Mouse (Mus musculus) midbrain, embryonic 11.5 days (tissue): ENCODE data around the gene Aym1. TPM values are rescaled to one million over a fixed set of nuclear protein-coding genes. Genes with fewer than 3 reads are reported as not detected.

Experiments used
- ATAC-seq: fragments of 200-750 bp; cut with Nextera tagmentation; 2 replicates; pipeline ENCODE4 v1.8.0; 2017; ENCODE audit warnings: moderate TSS enrichment, moderate library complexity; ENCODE audit not compliant: low FRiP score
- DNase-seq: peaks from one replicate; pipeline ENCODE4 v3.0.0; 2015; ENCODE audit warnings: low spot score; ENCODE audit errors: missing footprints
- H3K27ac ChIP-seq: fragments of 300-500 bp; sonication (generic); 2 replicates; pipeline ENCODE4 v1.5.1; 2014; ENCODE audit warnings: low read depth, low read length
- H3K27me3 ChIP-seq: fragments of 300-500 bp; sonication (generic); 2 replicates; pipeline ENCODE4 v1.6.1; 2014; ENCODE audit warnings: mild to moderate bottlenecking, low read length, moderate library complexity, mixed read lengths; ENCODE audit not compliant: control insufficient read depth, insufficient read depth
- H3K36me3 ChIP-seq: fragments of 300-500 bp; sonication (generic); 2 replicates; pipeline ENCODE4 v1.6.1; 2014; ENCODE audit warnings: mild to moderate bottlenecking, low read length, moderate library complexity, mixed read lengths; ENCODE audit not compliant: control insufficient read depth, insufficient read depth
- H3K4me1 ChIP-seq: fragments of 300-500 bp; sonication (generic); 2 replicates; pipeline ENCODE4 v1.6.1; 2014; ENCODE audit warnings: low read length; ENCODE audit not compliant: control insufficient read depth, insufficient read depth
- H3K4me2 ChIP-seq: fragments of 300-500 bp; sonication (generic); 2 replicates; pipeline ENCODE4 v1.6.1; 2014; ENCODE audit warnings: mild to moderate bottlenecking, moderate library complexity
- H3K4me3 ChIP-seq: fragments of 300-500 bp; sonication (generic); 2 replicates; pipeline ENCODE4 v1.5.1; 2014; ENCODE audit warnings: low read depth, low read length
- H3K9ac ChIP-seq: fragments of 300-500 bp; sonication (generic); 2 replicates; pipeline ENCODE4 v1.6.1; 2014; ENCODE audit warnings: low read length
- H3K9me3 ChIP-seq: fragments of 300-500 bp; sonication (generic); 2 replicates; pipeline ENCODE4 v1.6.1; 2016; ENCODE audit warnings: low read length; ENCODE audit not compliant: control insufficient read depth
- WGBS: fragments of 180-500 bp; shearing (Covaris S2); extraction: QIAGEN DNeasy Blood & Tissue Kit; methylation state at CpG from one replicate; pipeline ENCODE4 v1.1.7; 2014; 5-methylcytosine and 5-hydroxymethylcytosine counted together
- polyA plus RNA-seq: library from polyadenylated mRNA; unstranded; fragments of >200 nt; fragmentation: Nextera tagmentation; extraction: Ambion mirVana; gene quantifications from 2 replicates; pipeline ENCODE4 v1.2.1, GENCODE M21; 2014

Gene Aym1
- polyA plus RNA-seq: not detected in 2 replicates

DNA sequence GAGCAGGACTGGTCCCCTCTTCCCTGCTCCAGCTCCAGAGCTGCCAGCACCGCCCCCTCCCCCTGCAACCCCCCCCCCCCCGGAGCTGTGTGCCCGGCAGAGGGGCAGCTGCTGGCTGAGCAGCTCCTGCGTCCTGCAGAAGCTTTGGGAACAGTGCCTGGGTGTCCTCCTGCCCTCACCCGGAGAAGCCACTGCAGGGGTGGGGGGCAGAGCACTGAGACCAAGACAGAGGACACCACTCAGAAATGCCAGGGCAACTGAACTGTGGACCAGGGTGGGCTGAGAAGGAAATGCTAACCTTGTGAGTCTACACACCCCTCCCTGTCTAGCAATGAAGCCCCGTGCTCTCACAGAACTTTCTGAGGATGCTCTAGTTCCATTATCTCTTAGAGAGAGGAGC, at the start of gene Aym1:
TSS of gene Aym1 (plus strand) at position 109 of the 400 bp plus-strand sequence.
- WGBS: 32% methylated on average over 4 of the region's 6 CpGs
- no peak within 1 kb of the TSS for H3K4me3 ChIP-seq
- no peak within 1 kb of the TSS for H3K9ac ChIP-seq
- no peaks in the 10 kb centered on the region for H3K9me3 ChIP-seq
- peaks cover 12% of the 10 kb centered on the region for H3K27me3 ChIP-seq
- no peaks in the 10 kb centered on the region for H3K36me3 ChIP-seq
- H3K4me1 ChIP-seq: peaks cover 4% of the 10 kb centered on the region
- ATAC-seq (no peak), DNase-seq (no peak)
- H3K4me2 ChIP-seq: no peak within 1 kb of the TSS
- no peak within 1 kb of the TSS for H3K27ac ChIP-seq

DNA sequence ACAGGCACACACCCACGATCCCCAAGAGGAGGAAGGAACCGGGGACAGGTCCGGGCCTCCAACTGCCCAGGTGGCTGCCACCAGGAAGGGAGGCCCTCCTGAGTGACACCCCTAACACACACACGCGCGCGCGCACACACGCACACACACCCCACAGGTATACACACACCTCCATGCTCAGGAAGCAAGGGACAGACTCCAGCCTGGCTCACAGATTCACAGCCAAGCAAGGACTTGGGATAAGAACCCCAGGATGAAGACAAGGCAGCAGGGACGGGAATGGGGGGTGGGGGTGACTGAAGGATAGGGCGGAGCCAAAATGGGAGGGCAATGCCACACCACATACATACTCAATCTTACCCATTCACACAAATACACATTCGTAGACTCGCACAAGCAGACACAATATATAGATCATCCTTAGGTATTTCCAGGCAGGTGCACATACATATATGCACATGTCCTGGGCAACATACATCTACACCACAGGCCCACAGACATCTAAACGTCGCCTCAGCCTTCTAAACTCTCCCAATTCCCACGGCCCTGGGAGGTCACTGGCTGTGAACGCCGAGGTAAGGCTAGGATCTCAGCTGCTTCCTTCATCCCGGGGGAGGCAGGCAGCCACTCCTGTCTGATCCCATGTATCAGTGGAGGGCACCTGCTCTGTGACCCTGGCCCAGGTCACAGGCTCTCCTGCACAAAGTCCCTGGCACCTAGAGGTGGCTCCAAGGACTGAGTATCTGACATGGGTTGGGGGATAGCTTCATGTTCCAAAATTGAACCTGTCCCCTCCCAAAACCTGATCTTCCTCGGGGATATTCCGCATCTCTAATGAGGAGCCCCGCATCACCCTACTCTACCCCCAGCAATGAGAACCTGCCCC, 47.4 kb upstream of the Aym1 start:
- Histone ChIP-seq H3K27ac (no peak overlapping the region), H3K9ac (peak overlapping the region; percentile 77; the same call in 1 of the 2 replicates), H3K27me3 (peaks cover 11% of the 10 kb centered on the region; the same call in 1 of the 2 replicates), H3K4me3 (peak overlapping the region; percentile 66), H3K4me2 (peak overlapping the region; percentile 86), H3K36me3 (no peaks in the 10 kb centered on the region), H3K9me3 (no peaks in the 10 kb centered on the region; the same call in 1 of the 2 replicates), H3K4me1 (peaks cover 26% of the 10 kb centered on the region)
- DNase-seq: peak; percentile 88
- peak; percentile 9; the same call in 1 of the 2 replicates for ATAC-seq
- 61% methylated on average over 22 of the region's 22 CpGs for WGBS

GRCm38 (mm10) chr5:113310377-113311003, 46.6 kb upstream of the Aym1 start, which contains the start of gene Sgsm1:
TSS of gene Sgsm1 (minus strand) at chr5:113310786.
- no peaks in the 10 kb centered on the region for H3K36me3 ChIP-seq
- H3K9me3 ChIP-seq: no peaks in the 10 kb centered on the region; the same call in 1 of the 2 replicates
- H3K9ac ChIP-seq: peak within 1 kb of the TSS; percentile 77
- WGBS: 1% methylated on average over 53 of the region's 53 CpGs
- peak within 1 kb of the TSS; percentile 86 for H3K4me2 ChIP-seq
- H3K27ac ChIP-seq: no peak within 1 kb of the TSS
- H3K27me3 ChIP-seq: peaks cover 13% of the 10 kb centered on the region; the same call in 1 of the 2 replicates
- peak within 1 kb of the TSS; percentile 66 for H3K4me3 ChIP-seq
- H3K4me1 ChIP-seq: peaks cover 26% of the 10 kb centered on the region
- ATAC-seq (peak; percentile 67), DNase-seq (peak; percentile 97)

DNA sequence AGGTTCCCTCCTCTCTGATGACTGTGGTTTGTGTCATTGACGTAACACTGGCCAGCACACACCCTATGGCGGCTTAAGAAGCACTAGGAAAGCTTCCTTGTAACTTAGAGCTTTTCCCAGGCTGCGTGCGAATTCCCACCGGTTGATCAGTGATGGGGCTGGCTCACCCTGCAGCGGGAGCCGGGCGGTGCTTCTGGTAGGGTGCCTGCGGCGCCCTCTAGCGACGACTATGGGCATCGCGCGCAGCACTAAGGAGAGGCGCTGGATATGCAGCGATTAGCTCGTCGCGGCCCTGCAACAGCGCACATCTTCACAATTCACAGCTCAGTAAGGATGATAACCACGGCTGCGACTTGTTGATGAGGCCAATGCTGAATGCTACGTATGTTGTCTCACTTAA, 43.1 kb upstream of the Aym1 start:
- DNase-seq (peak; percentile 98), ATAC-seq (peak; percentile 10; the same call in 1 of the 2 replicates)
- WGBS: 1% methylated on average over 24 of the region's 24 CpGs
- Histone ChIP-seq H3K4me1 (peaks cover 6% of the 10 kb centered on the region; the same call in 1 of the 2 replicates), H3K4me3 (no peak overlapping the region), H3K9me3 (no peaks in the 10 kb centered on the region; the same call in 1 of the 2 replicates), H3K27ac (no peak overlapping the region), H3K4me2 (peak overlapping the region; percentile 14; the same call in 1 of the 2 replicates), H3K9ac (peak overlapping the region; percentile 39), H3K36me3 (no peaks in the 10 kb centered on the region), H3K27me3 (peaks cover 7% of the 10 kb centered on the region; the same call in 1 of the 2 replicates)

- WGBS: 3% methylated on average over 38 of the region's 38 CpGs
- no peak overlapping the region for H3K27ac ChIP-seq
- peaks cover 11% of the 10 kb centered on the region for H3K27me3 ChIP-seq
- DNase-seq: peak; percentile 93
- H3K4me1 ChIP-seq: peaks cover 5% of the 10 kb centered on the region; the same call in 1 of the 2 replicates
- H3K36me3 ChIP-seq: no peaks in the 10 kb centered on the region
- ATAC-seq: peak; percentile 75
- H3K4me2 ChIP-seq: peak overlapping the region; percentile 65
- peaks cover 3% of the 10 kb centered on the region; the same call in 1 of the 2 replicates for H3K9me3 ChIP-seq
- H3K9ac ChIP-seq: peak overlapping the region; percentile 42
- peak overlapping the region; percentile 30 for H3K4me3 ChIP-seq
Measured at GRCm38 (mm10) chr5:113323784-113324638, 33.1 kb upstream of the Aym1 start.

DNA sequence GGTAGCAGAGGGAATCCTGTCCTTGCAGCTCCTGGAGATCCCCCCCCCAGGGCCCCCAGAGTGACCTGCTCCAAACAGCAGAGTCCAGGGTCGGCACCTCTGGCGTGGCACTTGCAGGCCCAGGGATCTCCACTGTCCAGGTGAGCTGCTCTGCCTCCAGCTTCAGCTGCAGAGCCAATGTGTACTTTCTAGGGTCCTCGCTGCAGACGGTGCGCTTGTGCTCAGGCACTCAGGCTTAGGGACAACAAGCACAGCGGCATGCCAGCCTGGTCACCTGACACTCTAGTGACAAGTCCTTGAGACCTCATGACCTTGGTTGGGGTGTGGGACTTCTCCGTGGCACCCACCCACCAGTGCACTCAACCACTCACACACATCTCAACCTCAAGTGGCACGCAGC, 27.6 kb upstream of the Aym1 start:
- 88% methylated on average over 8 of the region's 8 CpGs for WGBS
- Histone ChIP-seq H3K4me1 (no peaks in the 10 kb centered on the region), H3K9me3 (peaks cover 5% of the 10 kb centered on the region; the same call in 1 of the 2 replicates), H3K27ac (no peak overlapping the region), H3K4me2 (no peak overlapping the region), H3K36me3 (no peaks in the 10 kb centered on the region), H3K9ac (no peak overlapping the region), H3K27me3 (peaks cover 19% of the 10 kb centered on the region), H3K4me3 (no peak overlapping the region)
- no peak for DNase-seq
- ATAC-seq: no peak

DNA sequence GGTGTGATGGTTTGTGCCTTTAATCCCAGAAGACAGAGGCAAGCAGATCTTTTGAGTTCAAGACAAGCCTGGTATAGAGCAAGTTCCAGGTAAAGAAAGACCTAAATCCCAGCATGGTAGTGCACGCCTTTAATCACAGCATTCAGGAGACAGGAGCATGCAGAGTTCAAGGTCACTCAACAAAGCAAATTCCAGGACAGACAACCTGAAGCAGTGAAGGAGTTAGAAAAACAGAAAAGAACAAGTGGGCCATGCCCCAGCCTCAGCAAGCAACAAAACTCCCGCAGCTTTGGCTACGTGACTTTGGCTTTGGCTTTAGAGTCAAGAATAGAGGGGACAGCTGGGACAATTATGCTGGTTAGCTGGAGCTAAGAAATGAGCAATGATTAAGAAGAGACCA, 26.9 kb upstream of the Aym1 start:
- Histone ChIP-seq H3K4me3 (no peak overlapping the region), H3K27me3 (peaks cover 24% of the 10 kb centered on the region), H3K9ac (no peak overlapping the region), H3K4me2 (no peak overlapping the region), H3K4me1 (peaks cover 5% of the 10 kb centered on the region), H3K36me3 (no peaks in the 10 kb centered on the region), H3K9me3 (peaks cover 5% of the 10 kb centered on the region; the same call in 1 of the 2 replicates), H3K27ac (no peak overlapping the region)
- WGBS: 82% methylated on average over 3 of the region's 3 CpGs
- DNase-seq (no peak), ATAC-seq (no peak)

DNA sequence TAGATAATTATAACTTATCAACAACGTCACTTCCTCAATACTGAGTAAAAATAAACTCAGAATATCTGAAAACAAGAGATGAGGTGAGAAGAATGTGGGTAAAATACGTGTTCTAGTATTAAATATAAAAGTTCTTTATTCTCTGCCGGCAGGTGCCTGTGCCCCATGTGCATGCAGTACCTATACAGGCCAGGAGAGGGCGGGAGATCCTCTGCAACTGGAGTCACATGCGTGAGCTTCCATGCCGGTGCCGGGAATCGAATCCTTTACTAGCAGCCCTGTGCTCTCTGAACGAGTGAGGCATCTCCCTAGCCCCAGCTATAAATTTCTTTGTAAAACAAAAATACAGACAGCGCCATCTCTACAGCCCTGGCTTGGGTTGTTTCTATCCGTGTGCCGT, 24.9 kb upstream of the Aym1 start:
- Histone ChIP-seq H3K27me3 (peaks cover 29% of the 10 kb centered on the region), H3K9ac (no peak overlapping the region), H3K4me1 (peaks cover 11% of the 10 kb centered on the region), H3K9me3 (peaks cover 5% of the 10 kb centered on the region; the same call in 1 of the 2 replicates), H3K4me3 (no peak overlapping the region), H3K4me2 (no peak overlapping the region), H3K36me3 (no peaks in the 10 kb centered on the region), H3K27ac (no peak overlapping the region)
- WGBS: 32% methylated on average over 12 of the region's 12 CpGs
- ATAC-seq: no peak
- DNase-seq: peak; percentile 91
